Mouse (Mus musculus): ENCODE results near the gene Sema5a. TPM values are rescaled to one million over a fixed set of nuclear protein-coding genes. Genes with fewer than 3 reads are reported as not detected.

The Sema5a gene
- polyA plus RNA-seq, 1 experiment from 2014 or later, result 0.65 TPM

GRCm38 (mm10) chr15:32536755-32537503 is 292.3 kb downstream of the Sema5a start:
- no peak for DNase-seq (ENCODE audit: low spot score)

GRCm38 (mm10) chr15:32537504-32537792 is 292.8 kb downstream of the Sema5a start:
- no peak for DNase-seq (ENCODE audit: low spot score)

- no peak for DNase-seq (ENCODE audit: low spot score)
Measured at GRCm38 (mm10) chr15:32538092-32538491, 293.5 kb downstream of the Sema5a start.

GRCm38 (mm10) chr15:32542746-32543145 is 298.1 kb downstream of the Sema5a start:
- DNase-seq (ENCODE audit: low spot score), result no peak

- DNase-seq (ENCODE audit: low spot score), result no peak
Measured at GRCm38 (mm10) chr15:32543181-32543580, 298.6 kb downstream of the Sema5a start.

- DNase-seq (ENCODE audit: low spot score), result no peak
Measured at GRCm38 (mm10) chr15:32545455-32545854, 300.8 kb downstream of the Sema5a start.

- no peak for DNase-seq (ENCODE audit: low spot score)
Measured at GRCm38 (mm10) chr15:32546746-32547145, 302.1 kb downstream of the Sema5a start.

- DNase-seq (ENCODE audit: low spot score), result no peak
Measured at GRCm38 (mm10) chr15:32558925-32559324, 314.3 kb downstream of the Sema5a start.

- DNase-seq (ENCODE audit: low spot score), result no peak
Measured at GRCm38 (mm10) chr15:32562600-32562999, 318.0 kb downstream of the Sema5a start.

GRCm38 (mm10) chr15:32568181-32568857 is 323.7 kb downstream of the Sema5a start:
- DNase-seq (ENCODE audit: low spot score), result no peak

GRCm38 (mm10) chr15:32568858-32569387 is 324.3 kb downstream of the Sema5a start:
- DNase-seq (ENCODE audit: low spot score), result no peak

GRCm38 (mm10) chr15:32574327-32574726 is 329.7 kb downstream of the Sema5a start:
- DNase-seq (ENCODE audit: low spot score), result no peak

GRCm38 (mm10) chr15:32575212-32575611 is 330.6 kb downstream of the Sema5a start:
- DNase-seq (ENCODE audit: low spot score), result no peak

- no peak for DNase-seq (ENCODE audit: low spot score)
Measured at GRCm38 (mm10) chr15:32579351-32579750, 334.7 kb downstream of the Sema5a start.

- DNase-seq (ENCODE audit: low spot score), result no peak
Measured at GRCm38 (mm10) chr15:32590641-32591040, 346.0 kb downstream of the Sema5a start.

GRCm38 (mm10) chr15:32593746-32594145 is 349.1 kb downstream of the Sema5a start:
- DNase-seq (ENCODE audit: low spot score), result no peak

GRCm38 (mm10) chr15:32596574-32596973 is 352.0 kb downstream of the Sema5a start:
- no peak for DNase-seq (ENCODE audit: low spot score)

- DNase-seq (ENCODE audit: low spot score), result no peak
Measured at GRCm38 (mm10) chr15:32597189-32597588, 352.6 kb downstream of the Sema5a start.

GRCm38 (mm10) chr15:32607236-32607635 is 362.6 kb downstream of the Sema5a start:
- no peak for DNase-seq (ENCODE audit: low spot score)

GRCm38 (mm10) chr15:32610776-32611175 is 366.2 kb downstream of the Sema5a start:
- DNase-seq (ENCODE audit: low spot score), result no peak

- DNase-seq (ENCODE audit: low spot score), result no peak
Measured at GRCm38 (mm10) chr15:32611201-32611600, 366.6 kb downstream of the Sema5a start.

GRCm38 (mm10) chr15:32613718-32614117 is 369.1 kb downstream of the Sema5a start:
- DNase-seq (ENCODE audit: low spot score), result no peak

GRCm38 (mm10) chr15:32615773-32616172 is 371.2 kb downstream of the Sema5a start:
- no peak for DNase-seq (ENCODE audit: low spot score)

Data from thymus, postnatal 0 days (tissue).